Mouse (Mus musculus) kidney, postnatal 4 days (tissue): ENCODE results near the gene Muc1.
"Not testable (repeated sequence)": the region's sequence is repeated elsewhere in the genome, so short reads cannot be mapped to it uniquely, and the experiment has no call there.

Experiments used
- DNase-seq, 2 experiments: peaks; one replicate each; pipeline ENCODE4 v3.0.0; 2021; ENCODE audit warnings: mixed read lengths in 2 of 2

Gene Muc1

GRCm38 (mm10) chr3:89210162-89210561 lies 18.7 kb upstream of the Muc1 start:
- peak; percentile 33 to 61 for DNase-seq

GRCm38 (mm10) chr3:89210731-89211130 lies 18.1 kb upstream of the Muc1 start:
- DNase-seq, result peak; percentile 74 to 81

DNA sequence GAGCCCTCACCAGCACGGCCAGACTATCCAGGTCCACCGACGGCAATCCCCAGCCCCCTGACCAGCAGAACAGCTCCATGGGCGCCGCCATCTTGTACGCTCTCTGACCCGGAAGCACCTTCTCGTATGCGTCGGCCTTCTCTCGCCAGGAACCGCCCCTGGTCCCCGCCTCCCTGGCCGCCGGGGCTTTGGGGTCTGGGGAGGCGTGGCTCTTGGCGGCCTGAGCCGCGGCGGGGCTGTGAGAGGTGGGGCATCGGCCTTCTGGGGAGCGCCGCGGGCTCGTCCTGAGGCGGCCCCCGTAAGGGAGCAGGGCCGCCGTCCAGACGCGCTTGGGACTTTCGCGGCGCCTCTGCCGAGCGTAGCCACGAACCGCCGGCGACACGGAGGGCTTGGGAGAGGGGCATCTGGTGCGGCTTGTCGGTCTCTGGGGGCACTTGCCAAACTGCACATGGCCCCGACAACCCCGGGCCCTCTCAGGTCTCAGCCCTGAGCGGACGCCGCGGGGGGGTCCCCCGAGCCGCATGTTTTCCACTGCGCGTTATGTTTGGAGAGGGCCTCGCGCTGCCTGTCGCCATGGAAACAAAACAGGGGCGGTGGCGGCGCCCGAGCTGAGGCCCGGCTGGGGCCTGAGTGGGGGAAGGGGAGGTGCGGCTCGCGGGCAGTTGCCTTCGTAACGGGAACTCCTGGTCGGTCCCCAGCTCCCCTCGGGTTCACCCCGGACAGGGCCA lies 14.9 kb upstream of the Muc1 start:
- DNase-seq, result peak; percentile 96 to 97

GRCm38 (mm10) chr3:89214681-89215411 lies 14.0 kb upstream of the Muc1 start, which contains the start of gene Thbs3:
Gene Thbs3, plus strand, starts transcription at chr3:89215180.
- peak; percentile 47 to 59 for DNase-seq

DNA sequence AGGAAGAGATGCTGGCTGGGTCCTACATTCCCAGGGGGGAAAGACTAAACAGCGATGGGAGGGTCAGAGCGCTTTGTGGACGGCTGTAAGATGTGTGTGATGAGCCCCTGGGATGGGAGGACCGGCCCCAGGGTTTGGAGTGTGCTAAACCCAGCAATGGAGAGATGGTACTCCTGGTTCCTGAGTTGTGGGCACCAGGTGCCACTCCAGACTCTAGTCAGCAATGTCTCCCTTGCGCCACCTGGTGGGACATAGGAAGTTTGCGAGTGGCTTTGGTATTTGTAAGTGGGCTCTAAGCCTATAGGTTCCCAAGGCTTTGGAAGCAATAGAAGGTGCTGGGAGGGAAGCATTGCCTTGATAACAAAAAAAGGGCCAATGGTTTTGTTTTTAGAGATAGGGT lies 13.0 kb upstream of the Muc1 start:
- peak; percentile 89 to 92 for DNase-seq

- not testable (repeated sequence) for DNase-seq
These were observed 12.4 kb upstream of the Muc1 start for GRCm38 (mm10) chr3:89216407-89216806.

GRCm38 (mm10) chr3:89218271-89218670 lies 10.6 kb upstream of the Muc1 start:
- DNase-seq, result no peak

- no peak for DNase-seq
These were observed 9.3 kb upstream of the Muc1 start for GRCm38 (mm10) chr3:89219546-89219945.

DNA sequence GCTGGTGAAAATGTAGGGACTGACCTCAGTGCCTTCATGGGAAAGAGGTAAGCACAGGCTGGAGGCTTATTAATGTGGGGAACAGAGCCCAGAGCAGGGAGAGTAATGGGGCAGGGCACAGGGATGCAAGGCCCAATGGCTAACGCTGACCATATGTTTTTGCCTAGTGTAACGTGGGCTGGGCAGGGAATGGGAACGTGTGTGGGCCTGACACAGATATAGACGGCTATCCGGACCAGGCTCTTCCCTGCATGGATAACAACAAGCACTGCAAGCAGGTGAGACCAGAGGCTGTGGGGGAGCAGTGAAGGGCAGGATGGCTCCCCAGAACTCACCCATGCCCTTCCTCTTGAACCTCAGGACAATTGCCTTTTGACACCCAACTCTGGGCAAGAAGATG lies 7.7 kb upstream of the Muc1 start:
- DNase-seq, result no peak

GRCm38 (mm10) chr3:89224796-89225195 lies 4.1 kb upstream of the Muc1 start:
- no peak for DNase-seq

GRCm38 (mm10) chr3:89225321-89225815 lies 3.5 kb upstream of the Muc1 start:
- no peak for DNase-seq

DNA sequence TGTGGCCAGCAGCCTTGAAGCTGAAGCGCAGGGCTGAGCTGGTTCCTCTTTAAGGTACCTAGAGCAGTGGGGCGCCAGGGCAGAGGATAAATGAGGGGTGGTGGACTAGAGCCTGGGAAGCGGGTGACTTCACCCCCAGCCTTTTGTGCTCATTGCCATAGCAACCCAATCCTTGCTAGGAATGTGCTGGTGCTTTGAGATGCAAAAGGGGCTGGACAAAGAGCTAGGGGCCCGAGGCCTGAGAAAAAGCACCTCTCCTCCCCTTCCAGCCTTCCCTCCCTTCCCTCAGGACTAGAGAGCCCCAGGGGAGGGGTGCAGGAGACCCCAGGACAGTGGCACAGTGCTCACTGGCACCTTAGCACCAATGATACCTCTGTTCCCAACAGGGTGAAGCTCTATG lies 2.9 kb upstream of the Muc1 start:
- DNase-seq, result no peak

- DNase-seq, result no peak
These were observed 2.5 kb upstream of the Muc1 start for GRCm38 (mm10) chr3:89226361-89226760.

DNA sequence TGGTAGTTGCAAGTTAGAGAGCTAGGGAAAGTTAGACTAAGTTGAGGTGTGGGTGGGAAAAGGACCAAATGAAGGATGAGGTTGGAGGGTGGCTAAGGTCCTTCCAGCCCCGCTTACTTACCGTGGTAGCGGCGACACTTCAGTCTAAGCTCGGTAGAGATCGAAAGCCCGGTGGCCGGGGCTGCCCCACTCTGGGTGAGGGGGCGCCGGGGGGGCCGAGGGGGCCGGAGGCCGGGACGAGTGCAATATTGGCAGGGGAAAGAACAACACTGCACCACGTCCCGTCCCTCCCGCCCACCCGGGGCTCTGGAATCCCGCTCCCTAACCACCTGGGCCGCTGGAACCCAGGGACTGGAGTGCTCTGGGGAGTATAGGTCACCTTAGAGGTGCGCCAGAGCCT lies 2.0 kb upstream of the Muc1 start, which contains the start of gene Mtx1:
TSS of gene Mtx1 (minus strand) at position 189 of the 400 bp plus-strand sequence.
- no peak for DNase-seq

DNA sequence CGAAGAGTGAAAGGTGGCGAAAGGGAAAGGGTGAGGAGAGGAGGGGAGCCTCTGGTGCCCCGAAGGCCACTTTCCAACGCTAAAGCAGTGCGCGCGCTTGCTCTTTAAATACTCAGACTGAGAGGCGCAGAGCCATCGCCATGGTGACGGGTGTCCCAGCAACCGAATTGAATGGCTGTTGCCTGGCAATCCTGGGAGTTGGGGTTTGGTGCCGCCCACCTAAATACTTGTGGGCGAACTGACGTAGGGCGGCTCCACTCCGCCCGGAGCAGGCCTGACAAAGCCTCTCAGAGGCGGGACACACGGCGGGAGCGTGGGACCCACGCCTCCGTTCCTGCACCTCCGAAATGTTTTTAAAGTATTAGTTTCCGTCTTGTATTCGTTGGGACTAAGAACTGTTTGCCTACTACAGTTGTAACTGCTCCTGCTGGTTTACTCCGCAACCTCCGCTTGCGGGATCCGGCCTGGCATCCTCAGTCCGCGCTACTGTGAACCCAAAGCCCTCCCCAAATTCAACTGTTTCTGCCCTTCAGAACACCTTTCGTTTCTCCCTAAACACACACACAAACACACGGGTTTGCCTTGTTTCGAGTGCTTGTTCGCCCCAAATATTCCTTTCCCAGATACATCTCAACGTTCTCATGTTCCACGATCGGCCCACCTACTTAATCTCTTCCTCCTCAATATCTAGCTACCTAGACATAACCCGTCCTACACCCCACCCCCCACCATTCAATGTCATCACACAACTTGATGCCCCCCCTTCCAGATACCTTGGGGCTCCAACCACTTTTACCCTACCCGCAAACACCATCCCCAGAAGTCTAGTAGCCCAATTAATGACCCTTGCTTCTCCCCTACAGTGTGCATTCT lies 1.3 kb upstream of the Muc1 start:
- DNase-seq, result peak; percentile 93 to 94

DNA sequence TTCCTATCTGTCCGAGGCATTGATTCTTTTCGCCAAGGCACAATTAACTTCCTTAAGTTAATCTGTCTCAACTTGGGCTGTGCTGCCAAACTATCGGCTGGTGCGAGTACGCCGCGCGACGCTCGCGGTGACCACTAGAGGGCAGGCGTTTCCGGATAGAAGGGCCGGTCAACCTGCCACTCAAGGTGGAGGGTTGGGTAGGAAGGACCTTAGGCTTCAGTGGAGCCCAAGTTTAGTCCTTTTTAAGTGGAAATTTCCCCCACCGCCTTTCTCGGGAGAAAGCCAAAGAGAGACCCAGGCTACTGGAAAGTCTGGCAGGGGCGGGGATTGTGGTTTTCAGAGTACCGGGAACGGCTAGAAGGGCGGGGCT lies 692 bp upstream of the Muc1 start:
- DNase-seq, result peak; percentile 94

GRCm38 (mm10) chr3:89229276-89229675 lies 419 bp downstream of the Muc1 start:
- no peak for DNase-seq

GRCm38 (mm10) chr3:89230561-89230960 lies 1.7 kb downstream of the Muc1 start:
- DNase-seq, result no peak

DNA sequence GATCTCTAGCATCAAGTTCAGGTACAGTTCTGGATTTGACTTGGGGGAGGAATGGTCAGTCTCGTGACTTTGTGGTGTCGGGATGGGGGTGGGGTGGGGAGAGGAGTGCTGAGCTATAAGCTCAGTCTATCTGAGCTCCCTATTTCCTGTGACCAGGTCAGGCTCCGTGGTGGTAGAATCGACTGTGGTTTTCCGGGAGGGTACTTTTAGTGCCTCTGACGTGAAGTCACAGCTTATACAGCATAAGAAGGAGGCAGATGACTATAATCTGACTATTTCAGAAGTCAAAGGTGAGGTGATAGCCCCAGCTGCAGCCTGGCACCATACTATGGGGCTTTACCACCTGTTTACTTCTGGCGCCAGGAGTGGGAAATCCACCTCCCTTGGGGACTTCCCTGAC lies 2.5 kb downstream of the Muc1 start:
- no peak for DNase-seq

DNA sequence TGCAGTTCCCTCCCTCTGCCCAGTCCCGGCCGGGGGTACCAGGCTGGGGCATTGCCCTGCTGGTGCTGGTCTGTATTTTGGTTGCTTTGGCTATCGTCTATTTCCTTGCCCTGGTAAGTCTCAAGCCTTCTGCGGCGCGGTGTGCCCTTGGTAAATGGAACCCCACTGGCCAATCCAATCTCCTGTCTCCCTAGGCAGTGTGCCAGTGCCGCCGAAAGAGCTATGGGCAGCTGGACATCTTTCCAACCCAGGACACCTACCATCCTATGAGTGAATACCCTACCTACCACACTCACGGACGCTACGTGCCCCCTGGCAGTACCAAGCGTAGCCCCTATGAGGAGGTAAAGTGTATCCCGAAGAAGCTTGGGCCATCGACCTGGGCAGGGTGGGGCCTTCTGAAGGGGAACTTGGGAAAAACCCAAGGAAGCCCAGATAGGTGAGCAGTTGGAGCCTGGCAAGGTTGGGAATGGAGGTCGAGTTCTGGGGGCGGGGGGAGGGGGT lies 3.0 kb downstream of the Muc1 start:
- no peak for DNase-seq

GRCm38 (mm10) chr3:89232614-89233013 lies 3.8 kb downstream of the Muc1 start:
- no peak for DNase-seq

GRCm38 (mm10) chr3:89233562-89234110 lies 4.8 kb downstream of the Muc1 start:
- peak in 1 of 2 experiments; percentile 56 for DNase-seq

- DNase-seq, result no peak
These were observed 7.7 kb downstream of the Muc1 start for GRCm38 (mm10) chr3:89236516-89236915.
